Mouse (Mus musculus): Measurements from ENCODE around the gene Iqcf3.
"Not testable (repeated sequence)": the region's sequence is repeated elsewhere in the genome, so short reads cannot be mapped to it uniquely, and the experiment has no call there.

Gene Iqcf3

GRCm38 (mm10) chr9:106561531-106561930 is at the start of gene Iqcf3:
Gene Iqcf3 (minus strand): TSS chr9:106561631.
- no peak for DNase-seq

- DNase-seq, result no peak
Measured at GRCm38 (mm10) chr9:106610727-106611126, 49.3 kb upstream of the Iqcf3 start.

GRCm38 (mm10) chr9:106600546-106600945 is 39.1 kb upstream of the Iqcf3 start:
- peak; percentile 75 for DNase-seq

- DNase-seq, result peak; percentile 6
Measured at GRCm38 (mm10) chr9:106598466-106598865, 37.0 kb upstream of the Iqcf3 start.

GRCm38 (mm10) chr9:106595836-106596235 is 34.4 kb upstream of the Iqcf3 start:
- DNase-seq, result no peak

- not testable (repeated sequence) for DNase-seq
Measured at GRCm38 (mm10) chr9:106595402-106595801, 34.0 kb upstream of the Iqcf3 start.

GRCm38 (mm10) chr9:106592158-106592557 is 30.7 kb upstream of the Iqcf3 start:
- no peak for DNase-seq

- DNase-seq, result no peak
Measured at GRCm38 (mm10) chr9:106582552-106582951, 21.1 kb upstream of the Iqcf3 start.

GRCm38 (mm10) chr9:106580016-106580415 is 18.6 kb upstream of the Iqcf3 start:
- no peak for DNase-seq

GRCm38 (mm10) chr9:106576112-106576511 is 14.7 kb upstream of the Iqcf3 start:
- DNase-seq, result no peak

GRCm38 (mm10) chr9:106573366-106573765 is 11.9 kb upstream of the Iqcf3 start:
- no peak for DNase-seq

GRCm38 (mm10) chr9:106572186-106572585 is 10.8 kb upstream of the Iqcf3 start:
- no peak for DNase-seq

GRCm38 (mm10) chr9:106570896-106571295 is 9.5 kb upstream of the Iqcf3 start, which contains the start of gene Iqcf4:
Gene Iqcf4 (minus strand): TSS chr9:106570996.
- DNase-seq, result no peak

- DNase-seq, result peak; percentile 17
Measured at GRCm38 (mm10) chr9:106566437-106566836, 5.0 kb upstream of the Iqcf3 start.

- no peak for DNase-seq
Measured at GRCm38 (mm10) chr9:106564025-106564424, 2.6 kb upstream of the Iqcf3 start.

- DNase-seq, result no peak
Measured at GRCm38 (mm10) chr9:106562291-106562690, 860 bp upstream of the Iqcf3 start.

GRCm38 (mm10) chr9:106534975-106535374 is 26.5 kb downstream of the Iqcf3 start:
- DNase-seq, result no peak

- no peak for DNase-seq
Measured at GRCm38 (mm10) chr9:106534296-106534695, 27.1 kb downstream of the Iqcf3 start.

- peak; percentile 61 for DNase-seq
Measured at GRCm38 (mm10) chr9:106531833-106532232, 29.6 kb downstream of the Iqcf3 start.

- no peak for DNase-seq
Measured at GRCm38 (mm10) chr9:106519909-106520308, 41.5 kb downstream of the Iqcf3 start.

- DNase-seq, result no peak
Measured at GRCm38 (mm10) chr9:106519433-106519832, 42.0 kb downstream of the Iqcf3 start.

- no peak for DNase-seq
Measured at GRCm38 (mm10) chr9:106514273-106514672, 47.2 kb downstream of the Iqcf3 start, which contains the start of gene Iqcf5. Gene Iqcf5 (plus strand): TSS chr9:106514573.

GRCm38 (mm10) chr9:106513566-106513965 is 47.9 kb downstream of the Iqcf3 start:
- DNase-seq, result no peak

GRCm38 (mm10) chr9:106512729-106513450 is 48.5 kb downstream of the Iqcf3 start:
- no peak for DNase-seq

GRCm38 (mm10) chr9:106509356-106509755 is 52.1 kb downstream of the Iqcf3 start:
- DNase-seq, result no peak

All from embryo, embryonic 11 days (tissue).